Mouse (Mus musculus): Measurements from ENCODE around the gene Ptprk. TPM values are rescaled to one million over a fixed set of nuclear protein-coding genes. Genes with fewer than 3 reads are reported as not detected.

The Ptprk gene
- polyA plus RNA-seq, 2 experiments = 21.4 to 25.2 TPM

- H3K4me3 ChIP-seq (replicated peaks; ENCODE audit: low read length) = no peak overlapping the region
- no peak for TF ChIP-seq POLR2A (IDR thresholded peaks at IDR 0.05; ENCODE audit: borderline replicate concordance, extremely low read depth, insufficient read depth, insufficient read length)
- no peak overlapping the region for H3K27ac ChIP-seq (replicated peaks; ENCODE audit: low read depth, low read length)
- 69% methylated on average over 5 of the region's 5 CpGs for WGBS
- no peaks in the 10 kb centered on the region for H3K36me3 ChIP-seq (ENCODE audit: control insufficient read depth, insufficient read depth, low read length)
- H3K27me3 ChIP-seq (ENCODE audit: control insufficient read depth, insufficient read depth, low read length) = no peaks in the 10 kb centered on the region
- H3K4me2 ChIP-seq (replicated peaks; ENCODE audit: low read depth, low read length, severe bottlenecking) = no peak overlapping the region
- peaks cover 8% of the 10 kb centered on the region; the same call in 1 of the 2 replicates for H3K4me1 ChIP-seq (ENCODE audit: control insufficient read depth, insufficient read depth, low read length)
- DNase-seq (ENCODE audit: low spot score) (no peak), ATAC-seq (ENCODE audit: low FRiP score, low read depth) (no peak)
- H3K9ac ChIP-seq (ENCODE audit: low read depth, low read length, severe bottlenecking) = no peak overlapping the region
- H3K9me3 ChIP-seq (ENCODE audit: control insufficient read depth, low read length) = no peaks in the 10 kb centered on the region
Measured at GRCm38 (mm10) chr10:28067997-28068396, 6.6 kb upstream of the Ptprk start.

- ATAC-seq (ENCODE audit: low FRiP score, low read depth) = peak; percentile 46
- peak overlapping the region; percentile 91 for H3K9ac ChIP-seq (ENCODE audit: low read depth, low read length, severe bottlenecking)
Measured at GRCm38 (mm10) chr10:28073991-28074652, 498 bp upstream of the Ptprk start.

GRCm38 (mm10) chr10:28075491-28076035, 943 bp downstream of the Ptprk start:
- H3K27me3 ChIP-seq (ENCODE audit: control insufficient read depth, insufficient read depth, low read length) = no peaks in the 10 kb centered on the region
- peak overlapping the region; percentile 60 for H3K4me3 ChIP-seq (replicated peaks; ENCODE audit: low read length)
- H3K9ac ChIP-seq (ENCODE audit: low read depth, low read length, severe bottlenecking) = peak overlapping the region; percentile 91
- H3K4me1 ChIP-seq (ENCODE audit: control insufficient read depth, insufficient read depth, low read length) = peaks cover 10% of the 10 kb centered on the region
- H3K27ac ChIP-seq (replicated peaks; ENCODE audit: low read depth, low read length) = peak overlapping the region; percentile 91
- H3K9me3 ChIP-seq (ENCODE audit: control insufficient read depth, low read length) = no peaks in the 10 kb centered on the region
- peak overlapping the region; percentile 66 for H3K4me2 ChIP-seq (replicated peaks; ENCODE audit: low read depth, low read length, severe bottlenecking)
- TF ChIP-seq POLR2A (IDR thresholded peaks at IDR 0.05; ENCODE audit: borderline replicate concordance, extremely low read depth, insufficient read depth, insufficient read length) = no peak
- H3K36me3 ChIP-seq (ENCODE audit: control insufficient read depth, insufficient read depth, low read length) = no peaks in the 10 kb centered on the region
- ATAC-seq (ENCODE audit: low FRiP score, low read depth) = no peak
- peak; percentile 26 for DNase-seq (ENCODE audit: low spot score)
- under 1% methylated on average over 22 of the region's 22 CpGs for WGBS

More at GRCm38 (mm10) chr10:28073991-28074652, 498 bp upstream of the Ptprk start:
- TF ChIP-seq POLR2A (IDR thresholded peaks at IDR 0.05; ENCODE audit: borderline replicate concordance, extremely low read depth, insufficient read depth, insufficient read length) = no peak; the same call in 1 of the 2 replicates
- Histone ChIP-seq H3K9me3 (ENCODE audit: control insufficient read depth, low read length) (no peaks in the 10 kb centered on the region), H3K4me2 (replicated peaks; ENCODE audit: low read depth, low read length, severe bottlenecking) (peak overlapping the region; percentile 66), H3K27ac (replicated peaks; ENCODE audit: low read depth, low read length) (peak overlapping the region; percentile 91), H3K4me1 (ENCODE audit: control insufficient read depth, insufficient read depth, low read length) (peaks cover 14% of the 10 kb centered on the region), H3K36me3 (ENCODE audit: control insufficient read depth, insufficient read depth, low read length) (no peaks in the 10 kb centered on the region), H3K27me3 (ENCODE audit: control insufficient read depth, insufficient read depth, low read length) (no peaks in the 10 kb centered on the region), H3K4me3 (replicated peaks; ENCODE audit: low read length) (peak overlapping the region; percentile 60)
- DNase-seq (ENCODE audit: low spot score) = peak; percentile 41
- WGBS = under 1% methylated on average over 26 of the region's 26 CpGs

- Histone ChIP-seq H3K9ac (ENCODE audit: low read depth, low read length, severe bottlenecking) (peak overlapping the region; percentile 91), H3K27ac (replicated peaks; ENCODE audit: low read depth, low read length) (0 out of 2 replicates have a peak overlapping the region, but pooled peaks have one; percentile 91), H3K4me3 (replicated peaks; ENCODE audit: low read length) (peak overlapping the region; percentile 60), H3K36me3 (ENCODE audit: control insufficient read depth, insufficient read depth, low read length) (no peaks in the 10 kb centered on the region), H3K9me3 (ENCODE audit: control insufficient read depth, low read length) (no peaks in the 10 kb centered on the region), H3K27me3 (ENCODE audit: control insufficient read depth, insufficient read depth, low read length) (no peaks in the 10 kb centered on the region), H3K4me2 (replicated peaks; ENCODE audit: low read depth, low read length, severe bottlenecking) (peak overlapping the region; percentile 66), H3K4me1 (ENCODE audit: control insufficient read depth, insufficient read depth, low read length) (peaks cover 10% of the 10 kb centered on the region)
- peak; percentile 20 for DNase-seq (ENCODE audit: low spot score)
- WGBS = 3% methylated on average over 30 of the region's 30 CpGs
- ATAC-seq (ENCODE audit: low FRiP score, low read depth) = no peak
- TF ChIP-seq POLR2A (IDR thresholded peaks at IDR 0.05; ENCODE audit: borderline replicate concordance, extremely low read depth, insufficient read depth, insufficient read length) = no peak
Measured at GRCm38 (mm10) chr10:28076036-28076855, 1.6 kb downstream of the Ptprk start.

GRCm38 (mm10) chr10:28078270-28078669, 3.6 kb downstream of the Ptprk start:
- Histone ChIP-seq H3K4me2 (replicated peaks; ENCODE audit: low read depth, low read length, severe bottlenecking) (no peak overlapping the region), H3K4me1 (ENCODE audit: control insufficient read depth, insufficient read depth, low read length) (peaks cover 10% of the 10 kb centered on the region), H3K27ac (replicated peaks; ENCODE audit: low read depth, low read length) (no peak overlapping the region), H3K27me3 (ENCODE audit: control insufficient read depth, insufficient read depth, low read length) (no peaks in the 10 kb centered on the region), H3K4me3 (replicated peaks; ENCODE audit: low read length) (no peak overlapping the region), H3K9ac (ENCODE audit: low read depth, low read length, severe bottlenecking) (no peak overlapping the region), H3K36me3 (ENCODE audit: control insufficient read depth, insufficient read depth, low read length) (no peaks in the 10 kb centered on the region), H3K9me3 (ENCODE audit: control insufficient read depth, low read length) (no peaks in the 10 kb centered on the region)
- DNase-seq (ENCODE audit: low spot score) (no peak), ATAC-seq (ENCODE audit: low FRiP score, low read depth) (no peak)
- no peak for TF ChIP-seq POLR2A (IDR thresholded peaks at IDR 0.05; ENCODE audit: borderline replicate concordance, extremely low read depth, insufficient read depth, insufficient read length)
- 79% methylated on average over 1 of the region's 1 CpGs for WGBS
